Mouse (Mus musculus): ENCODE results near the gene Zfyve28. TPM values are rescaled to one million over a fixed set of nuclear protein-coding genes. Genes with fewer than 3 reads are reported as not detected.

Gene Zfyve28
- polyA plus RNA-seq, 1 experiment from 2014 or later: 5.2 TPM

GRCm38 (mm10) chr5:34168950-34169891 lies 119.0 kb downstream of the Zfyve28 start, which contains the start of the genes Poln and Haus3:
Gene Poln (minus strand): TSS chr5:34169448.
Gene Haus3 (minus strand): TSS chr5:34169527.
- Histone ChIP-seq H3K27ac (peak within 1 kb of the TSS; percentile 67), H3K4me3 (peak within 1 kb of the TSS; percentile 68), H3K4me2 (replicated peaks) (peak within 1 kb of the TSS; percentile 65), H3K9me3 (no peaks in the 10 kb centered on the region), H3K4me1 (peaks cover 9% of the 10 kb centered on the region), H3K27me3 (replicated peaks) (no peaks in the 10 kb centered on the region), H3K9ac (peak within 1 kb of the TSS; percentile 75), H3K36me3 (peaks cover 17% of the 10 kb centered on the region)
- peak; percentile 99 for ATAC-seq (ENCODE audit: low FRiP score, low read depth)
- under 1% methylated on average over 57 of the region's 57 CpGs for WGBS

- WGBS: 84% methylated on average over 4 of the region's 4 CpGs
- H3K27me3 ChIP-seq (replicated peaks): no peaks in the 10 kb centered on the region
- no peak for ATAC-seq (ENCODE audit: low FRiP score, low read depth)
- H3K4me1 ChIP-seq: peaks cover 9% of the 10 kb centered on the region
- no peaks in the 10 kb centered on the region for H3K9me3 ChIP-seq
- peaks cover 8% of the 10 kb centered on the region for H3K36me3 ChIP-seq
- H3K27ac ChIP-seq: no peak overlapping the region
- no peak overlapping the region for H3K4me3 ChIP-seq
- no peak overlapping the region for H3K9ac ChIP-seq
- peak overlapping the region; percentile 16; the same call in 1 of the 2 replicates for H3K4me2 ChIP-seq (replicated peaks)
Measured at GRCm38 (mm10) chr5:34167857-34168256, 120.4 kb downstream of the Zfyve28 start.

DNA sequence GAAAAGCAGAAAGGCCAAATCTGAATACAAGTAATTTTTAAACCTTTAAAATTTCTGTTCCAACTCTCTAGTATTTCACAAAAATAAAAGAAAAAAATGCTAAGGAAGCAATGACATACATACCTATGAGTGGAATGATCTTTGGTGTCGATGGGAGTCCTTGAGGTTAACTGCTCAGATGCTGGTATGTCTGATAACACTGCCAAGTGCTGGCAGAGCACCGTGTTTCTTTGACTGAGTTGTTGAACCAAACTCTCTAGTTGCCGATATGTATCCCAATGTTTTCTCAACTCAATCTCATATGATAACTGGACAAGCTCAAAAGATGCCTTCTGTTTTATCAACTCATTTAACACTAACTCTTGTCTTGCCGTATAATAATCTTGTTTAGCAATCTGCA lies 122.5 kb downstream of the Zfyve28 start:
- 85% methylated on average over 4 of the region's 4 CpGs for WGBS
- H3K4me2 ChIP-seq (replicated peaks): no peak overlapping the region
- no peak overlapping the region for H3K4me3 ChIP-seq
- no peaks in the 10 kb centered on the region for H3K9me3 ChIP-seq
- H3K27ac ChIP-seq: no peak overlapping the region
- H3K4me1 ChIP-seq: peaks cover 9% of the 10 kb centered on the region
- H3K27me3 ChIP-seq (replicated peaks): no peaks in the 10 kb centered on the region
- peaks cover 9% of the 10 kb centered on the region for H3K36me3 ChIP-seq
- H3K9ac ChIP-seq: no peak overlapping the region
- no peak for ATAC-seq (ENCODE audit: low FRiP score, low read depth)

DNA sequence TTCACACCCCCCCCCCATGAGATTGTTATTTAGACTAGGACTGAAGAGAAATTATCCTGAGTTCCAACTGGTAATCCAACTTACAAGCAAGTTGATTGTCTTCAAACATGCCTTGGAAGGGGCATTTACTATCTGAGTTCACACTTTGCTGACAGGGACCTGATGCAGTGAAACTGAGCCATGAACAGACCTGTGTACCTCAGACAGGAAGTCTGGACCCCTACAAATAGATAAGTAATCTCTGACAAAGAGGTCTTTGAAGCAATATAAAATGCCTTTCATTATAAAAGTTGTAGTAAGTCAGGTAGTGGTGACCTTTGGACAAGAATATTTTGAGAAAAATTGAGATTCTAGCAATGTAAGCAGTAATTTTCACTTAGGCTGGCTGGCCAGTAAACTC lies 139.8 kb downstream of the Zfyve28 start:
- Histone ChIP-seq H3K4me3 (no peak overlapping the region), H3K27ac (no peak overlapping the region), H3K9ac (no peak overlapping the region), H3K4me2 (replicated peaks) (no peak overlapping the region), H3K9me3 (no peaks in the 10 kb centered on the region), H3K4me1 (no peaks in the 10 kb centered on the region), H3K36me3 (peaks cover 2% of the 10 kb centered on the region; the same call in 1 of the 2 replicates), H3K27me3 (replicated peaks) (no peaks in the 10 kb centered on the region)
- ATAC-seq (ENCODE audit: low FRiP score, low read depth): no peak

GRCm38 (mm10) chr5:34147554-34147953 lies 140.7 kb downstream of the Zfyve28 start:
- H3K4me3 ChIP-seq: no peak overlapping the region
- H3K27me3 ChIP-seq (replicated peaks): no peaks in the 10 kb centered on the region
- no peak overlapping the region for H3K27ac ChIP-seq
- no peaks in the 10 kb centered on the region for H3K4me1 ChIP-seq
- ATAC-seq (ENCODE audit: low FRiP score, low read depth): no peak
- H3K9me3 ChIP-seq: no peaks in the 10 kb centered on the region
- H3K36me3 ChIP-seq: no peaks in the 10 kb centered on the region
- no peak overlapping the region for H3K4me2 ChIP-seq (replicated peaks)
- 87% methylated on average over 3 of the region's 3 CpGs for WGBS
- no peak overlapping the region for H3K9ac ChIP-seq

Other genes with a start within 250 kb of the Zfyve28 start
- 0.31 and 0.61 TPM in 2 replicates for gene Poln, start 119.0 kb downstream of the Zfyve28 start, polyA plus RNA-seq (2016; fragmentation: Nextera tagmentation; extraction: Ambion mirVana)
- gene Haus3, start 118.9 kb downstream of the Zfyve28 start, polyA plus RNA-seq (2016; fragmentation: Nextera tagmentation; extraction: Ambion mirVana): 28.7 and 31.6 TPM in 2 replicates
- gene Mxd4, start 100.7 kb downstream of the Zfyve28 start, polyA plus RNA-seq (2016; fragmentation: Nextera tagmentation; extraction: Ambion mirVana): 29.2 and 35.6 TPM in 2 replicates
- not detected in 2 replicates for gene Cfap99, start 151 bp upstream of the Zfyve28 start, polyA plus RNA-seq (2016; fragmentation: Nextera tagmentation; extraction: Ambion mirVana)
- gene Rnf4, start 47.8 kb upstream of the Zfyve28 start, polyA plus RNA-seq (2016; fragmentation: Nextera tagmentation; extraction: Ambion mirVana): 159 TPM in 2 replicates
- 14.1 and 17.0 TPM in 2 replicates for gene Fam193a, start 81.5 kb upstream of the Zfyve28 start, polyA plus RNA-seq (2016; fragmentation: Nextera tagmentation; extraction: Ambion mirVana)
- 8.5 and 9.3 TPM in 2 replicates for gene Tnip2, start 225.5 kb upstream of the Zfyve28 start, polyA plus RNA-seq (2016; fragmentation: Nextera tagmentation; extraction: Ambion mirVana)
- gene Sh3bp2, start 237.4 kb upstream of the Zfyve28 start, polyA plus RNA-seq (2016; fragmentation: Nextera tagmentation; extraction: Ambion mirVana): 15.8 and 17.9 TPM in 2 replicates